Mouse (Mus musculus) mature B cell (primary cell): ENCODE results near the gene Barhl2.

ENCODE experiments used
- in situ Hi-C: fragments of 300-500 bp; cut with MboI; formaldehyde crosslinking; loops from 2 replicates; pipeline ENCODE4 v1.14.3; 2019

The Barhl2 gene

GRCm38 (mm10) chr5:106415734-106416133, 42.2 kb downstream of the Barhl2 start:
- in situ Hi-C loops = no loop called here

DNA sequence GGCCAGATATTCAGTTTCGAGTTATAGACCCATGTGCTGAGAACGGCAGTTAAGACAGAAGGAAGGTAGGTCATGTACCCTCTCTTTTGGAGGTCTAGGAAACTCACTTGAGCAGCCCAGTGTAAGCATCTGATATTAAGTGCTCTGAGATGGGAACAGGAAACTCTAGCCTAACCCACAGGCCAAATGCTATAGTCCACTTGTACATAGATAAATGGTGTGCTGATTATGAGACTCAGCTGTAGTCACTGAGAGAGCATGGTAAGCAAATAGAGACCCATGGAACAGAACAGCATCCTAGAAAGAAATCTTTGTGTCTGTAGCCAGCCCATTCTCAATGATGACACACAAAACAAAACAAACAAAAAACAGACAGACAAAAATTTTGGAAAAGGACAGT, 55.2 kb downstream of the Barhl2 start:
- in situ Hi-C loops = no loop called here
